Mouse (Mus musculus): ENCODE data around the gene Galnt2.

DNA sequence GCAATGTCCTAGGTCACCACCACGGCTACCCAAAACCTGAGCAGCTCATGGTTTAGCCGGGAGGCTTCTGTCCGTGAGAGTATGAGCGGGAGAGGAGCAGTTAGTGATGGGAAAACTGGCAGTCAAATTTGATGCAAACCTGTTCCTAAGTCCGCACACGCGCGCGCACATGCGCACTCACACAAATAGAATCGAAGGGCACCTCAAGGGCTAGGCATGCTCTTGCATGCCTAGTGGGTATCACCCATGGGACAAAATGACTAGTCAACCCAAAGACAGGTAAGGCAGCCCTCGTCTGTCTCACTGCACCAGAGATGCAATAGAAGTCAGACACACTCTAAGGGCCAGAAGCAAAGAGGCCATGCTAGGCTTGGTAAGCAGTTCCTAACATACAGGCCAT lies 145.2 kb downstream of the Galnt2 start:
- TF ChIP-seq CTCF (conservative IDR thresholded peaks at IDR 0.05; ENCODE audit: low read length) (no peak), POU5F1 (IDR thresholded peaks at IDR 0.05; ENCODE audit: borderline replicate concordance, low read length) (no peak)
